Mouse (Mus musculus): Measurements from ENCODE around the gene Notch2.

DNA sequence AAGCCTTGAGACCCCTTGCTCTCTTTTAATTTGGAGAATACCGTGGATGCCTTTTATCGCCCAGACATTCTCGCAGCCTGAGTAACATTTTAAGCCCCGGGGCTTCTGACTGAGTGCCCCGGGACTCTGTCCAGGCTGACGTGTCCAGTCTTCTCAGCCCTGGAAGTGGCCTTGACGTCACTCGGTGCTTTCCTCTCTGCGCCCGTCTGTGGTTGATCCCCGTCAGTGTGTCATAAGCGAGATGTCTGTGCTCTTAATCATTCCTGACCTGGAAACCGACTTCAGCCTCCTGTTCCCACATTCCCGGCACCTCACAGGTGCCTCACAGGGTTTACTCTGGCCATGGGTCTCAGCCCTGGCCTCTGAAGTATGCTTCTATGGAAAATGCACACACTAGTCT is 134.4 kb downstream of the Notch2 start:
- no peak for TF ChIP-seq CTCF (IDR thresholded peaks at IDR 0.05; ENCODE audit: extremely low read depth, insufficient read length, insufficient replicate concordance, low read depth, low read length)
- no peak for TF ChIP-seq POLR2A (IDR thresholded peaks at IDR 0.05; ENCODE audit: low read depth, low read length)
